ENCODE assay signal across 11 mouse cellular contexts in genomic region chr2:159002481-159003186, GRCm38 (mm10).
DNase-seq lines count a peak whose midpoint lies in the region; ATAC-seq lines count a peak whose summit lies in the region.
"Had no signal": no experiment of that assay in that cellular context is flagged by ENCODE, and none has a peak within 500 bp of the region (broad histone marks: within the 10 kb centered on the region; RNA-seq: fewer than 3 reads in every experiment).

No protein-coding gene starts in this region.

- peaks cover 27% of the 10 kb centered on the region for H3K4me1 ChIP-seq in hindbrain, embryonic 10.5 days (replicated peaks)
- peaks cover 19% of the 10 kb centered on the region for H3K4me1 ChIP-seq in midbrain, embryonic 12.5 days
- H3K4me1 ChIP-seq: stomach, embryonic 15.5 days had no signal

- H3K9ac ChIP-seq in midbrain, embryonic 12.5 days (replicated peaks), result 0 out of 2 replicates have a peak overlapping the region, but pooled peaks have one; percentile 17
- H3K9ac ChIP-seq: stomach, embryonic 15.5 days had no signal

- peak overlapping the region; percentile 34 for H3K4me3 ChIP-seq in hindbrain, embryonic 10.5 days
- H3K4me3 ChIP-seq in midbrain, embryonic 12.5 days, result peak overlapping the region; percentile 12
- H3K4me3 ChIP-seq: stomach, embryonic 15.5 days had no signal

- H3K27me3 ChIP-seq in hindbrain, embryonic 10.5 days (ENCODE audit: insufficient read depth, poor library complexity, severe bottlenecking), result peaks cover 12% of the 10 kb centered on the region
- H3K27me3 ChIP-seq in midbrain, embryonic 12.5 days, result no peaks in the 10 kb centered on the region
- H3K27me3 ChIP-seq: stomach, embryonic 15.5 days had no signal

- no peaks in the 10 kb centered on the region for H3K9me3 ChIP-seq in hindbrain, embryonic 10.5 days
- no peaks in the 10 kb centered on the region for H3K9me3 ChIP-seq in midbrain, embryonic 12.5 days
- H3K9me3 ChIP-seq: stomach, embryonic 15.5 days had no signal

- H3K27ac ChIP-seq in hindbrain, embryonic 10.5 days, result peak overlapping the region; percentile 75
- H3K27ac ChIP-seq in midbrain, embryonic 12.5 days (replicated peaks), result peak overlapping the region; percentile 4; the same call in 1 of the 2 replicates
- H3K27ac ChIP-seq: stomach, embryonic 15.5 days had no signal

- peak; percentile 86 for ATAC-seq in midbrain, embryonic 12.5 days (ENCODE audit: low FRiP score, low read depth)

- peak overlapping the region; percentile 43 for H3K4me2 ChIP-seq in midbrain, embryonic 12.5 days (replicated peaks)
- H3K4me2 ChIP-seq: heart, embryonic 11.5 days; stomach, embryonic 15.5 days had no signal

- no peaks in the 10 kb centered on the region for H3K36me3 ChIP-seq in hindbrain, embryonic 10.5 days
- H3K36me3 ChIP-seq in midbrain, embryonic 12.5 days, result no peaks in the 10 kb centered on the region
- H3K36me3 ChIP-seq: stomach, embryonic 15.5 days had no signal

- 24% methylated on average over 17 of the region's 17 CpGs for WGBS in hindbrain, embryonic 10.5 days
- 17% methylated on average over 17 of the region's 17 CpGs for WGBS in midbrain, embryonic 12.5 days

- peak; percentile 68 for DNase-seq in embryo, embryonic 10 days (ENCODE audit: low spot score)
- peak; percentile 51 for DNase-seq in embryo, embryonic 9.5 days (ENCODE audit: extremely low spot score)
- DNase-seq in hindbrain, embryonic 10.5 days (ENCODE audit: low spot score), result peak; percentile 63
- DNase-seq in yolk sac, embryonic 10.5 days (ENCODE audit: low spot score), result no peak
- no peak for DNase-seq in frontal cortex, postnatal 36 days (ENCODE audit: low spot score in 2 of 2)
- DNase-seq in lung, adult 18-20 months, result no peak
- DNase-seq in thymus, postnatal 14 days, result no peak
- DNase-seq: kidney, adult 2 months had no signal

Comparison
In these comparisons a context has a peak if more than half of its experiments do, and no peak if none do; other contexts are left out.
1. DNase-seq: peak in embryo, embryonic 10 days (single experiment), embryo, embryonic 9.5 days (single experiment) and hindbrain, embryonic 10.5 days (single experiment); none in yolk sac, embryonic 10.5 days (single experiment), frontal cortex, postnatal 36 days (0 of 2), lung, adult 18-20 months (0 of 2) and thymus, postnatal 14 days (single experiment).